In the genomic region with DNA sequence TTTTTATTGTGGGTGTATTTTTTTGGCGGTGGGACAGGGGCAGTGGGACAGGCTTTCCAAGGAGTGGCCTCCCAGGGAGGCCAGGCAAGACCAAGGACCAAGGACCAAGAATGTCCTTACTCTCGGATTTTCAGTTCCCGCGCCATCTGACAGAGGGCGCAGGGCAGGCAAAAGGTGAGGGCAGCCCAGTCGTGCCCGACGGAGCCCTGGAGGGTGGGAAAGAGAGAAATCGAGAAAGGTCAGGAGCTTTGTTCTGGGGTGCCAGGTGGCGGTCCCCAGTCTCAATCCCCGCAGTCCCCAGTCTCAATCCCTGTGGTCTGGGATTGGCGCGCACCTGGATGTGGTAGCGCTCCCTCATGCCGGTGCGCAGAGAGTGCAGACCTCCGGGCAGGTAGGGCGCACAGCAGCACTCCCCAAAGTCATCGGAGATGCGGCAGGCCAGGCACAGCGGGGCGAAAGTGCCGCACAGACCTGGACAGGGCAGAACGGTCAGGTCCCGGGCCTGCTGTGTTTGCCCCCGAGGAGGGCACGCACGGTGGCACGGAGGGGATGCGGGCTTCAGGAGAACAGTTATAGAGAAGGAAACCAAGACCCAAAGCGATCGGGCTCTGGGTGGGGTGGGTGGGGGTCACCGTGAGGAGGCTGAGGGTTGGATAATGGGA, we compare ENCODE assay signal across 7 mouse cellular contexts. TPM values are rescaled to one million over a fixed set of nuclear protein-coding genes. Genes with fewer than 3 reads are reported as not detected.
DNase-seq lines count a peak whose midpoint lies in the region; ATAC-seq and TF ChIP-seq lines count a peak whose summit lies in the region.

No protein-coding gene starts in this region.

- TF ChIP-seq CTCF in testis, adult 2 months (IDR thresholded peaks at IDR 0.05; ENCODE audit: control insufficient read depth, insufficient read depth, insufficient replicate concordance, low read depth, low read length), result peak; percentile 19; the same call in 1 of the 2 replicates

- no peak overlapping the region for H3K4me3 ChIP-seq in testis, adult 2 months (ENCODE audit: control insufficient read depth, low read depth, low read length)
- no peak overlapping the region for H3K4me3 ChIP-seq in intestine, embryonic 14.5 days (ENCODE audit: low read depth, low read length)

- intact Hi-C loops in left cerebral cortex, postnatal 14 days (cut with DNase I), result no loop called here

- no peaks in the 10 kb centered on the region for H3K9me3 ChIP-seq in intestine, embryonic 14.5 days (ENCODE audit: control insufficient read depth, low read length)

- WGBS in intestine, embryonic 14.5 days, result 4% methylated on average over 33 of the region's 33 CpGs

- TF ChIP-seq POLR2A in testis, adult 2 months (IDR thresholded peaks at IDR 0.05; ENCODE audit: control insufficient read depth, low read depth, low read length), result no peak

- no peak for DNase-seq in testis, postnatal 14 days (ENCODE audit: low spot score)
- peak; percentile 28 for DNase-seq in embryo, embryonic 9.5 days (ENCODE audit: extremely low spot score)
- peak; percentile 59 for DNase-seq in intestine, embryonic 14.5 days (ENCODE audit: low spot score)
- peak; percentile 52 for DNase-seq in lung, postnatal 36 days
- no peak for DNase-seq in gastrocnemius, postnatal 4 days (ENCODE audit: low spot score in 2 of 2)
- DNase-seq in left cerebral cortex, postnatal 14 days (ENCODE audit: low spot score in 2 of 2), result no peak

- no peak overlapping the region for H3K9ac ChIP-seq in intestine, embryonic 14.5 days (ENCODE audit: low read length)

- ATAC-seq in intestine, embryonic 14.5 days (replicated peaks; ENCODE audit: low FRiP score, low TSS enrichment, low read depth), result no peak

- no peak overlapping the region for H3K27ac ChIP-seq in testis, adult 2 months (ENCODE audit: control insufficient read depth, insufficient read depth, low read depth, low read length)
- H3K27ac ChIP-seq in intestine, embryonic 14.5 days (ENCODE audit: low read depth), result no peak overlapping the region

- H3K4me1 ChIP-seq in testis, adult 2 months (ENCODE audit: control insufficient read depth, insufficient read depth, low read length), result no peaks in the 10 kb centered on the region; the same call in 1 of the 2 replicates
- H3K4me1 ChIP-seq in intestine, embryonic 14.5 days (replicated peaks; ENCODE audit: control insufficient read depth, insufficient read depth, low read length), result no peaks in the 10 kb centered on the region

- H3K4me2 ChIP-seq in intestine, embryonic 14.5 days (ENCODE audit: low read length), result no peak overlapping the region

- no peaks in the 10 kb centered on the region for H3K27me3 ChIP-seq in testis, adult 2 months (ENCODE audit: control insufficient read depth, insufficient read depth, low read length)
- peaks cover 44% of the 10 kb centered on the region for H3K27me3 ChIP-seq in intestine, embryonic 14.5 days (replicated peaks; ENCODE audit: control insufficient read depth, insufficient read depth, low read length)

- H3K36me3 ChIP-seq in testis, adult 2 months (ENCODE audit: control insufficient read depth, insufficient read depth, low read length), result no peaks in the 10 kb centered on the region
- peaks cover 21% of the 10 kb centered on the region for H3K36me3 ChIP-seq in intestine, embryonic 14.5 days (ENCODE audit: control insufficient read depth, insufficient read depth, low read length)

RNA-seq across cellular contexts. Expression of a gene that starts 1.8 kb away (rescaled TPM):
- polyA plus RNA-seq in testis, adult 2 months (2012; rRNA removed), result 0.26 TPM in 1 of 2 replicates, not detected in the other
- not detected in 2 replicates for polyA plus RNA-seq in intestine, embryonic 14.5 days (2014; fragmentation: Nextera tagmentation; extraction: Ambion mirVana)
- total RNA-seq in gastrocnemius, postnatal 4 days (2021), result not detected
- not detected for total RNA-seq in left cerebral cortex, postnatal 14 days (2021)

RNA-seq across cellular contexts. Expression of a gene that starts 30.7 kb away (rescaled TPM):
- polyA plus RNA-seq in testis, adult 2 months (2012; rRNA removed), result 250 and 254 TPM in 2 replicates
- polyA plus RNA-seq in intestine, embryonic 14.5 days (2014; fragmentation: Nextera tagmentation; extraction: Ambion mirVana), result 3.6 and 4.9 TPM in 2 replicates
- 10 to 100 TPM; 25.4 to 37.7 TPM for total RNA-seq in gastrocnemius, postnatal 4 days (2021)
- total RNA-seq in left cerebral cortex, postnatal 14 days (2021), result 1 to 10 TPM; 5.6 to 6.3 TPM

RNA-seq across cellular contexts. Expression of a gene that starts 44.9 kb away (rescaled TPM):
- not detected in 2 replicates for polyA plus RNA-seq in testis, adult 2 months (2012; rRNA removed)
- polyA plus RNA-seq in intestine, embryonic 14.5 days (2014; fragmentation: Nextera tagmentation; extraction: Ambion mirVana), result 0.42 TPM in 1 of 2 replicates, not detected in the other
- total RNA-seq in gastrocnemius, postnatal 4 days (2021), result not detected
- not detected for total RNA-seq in left cerebral cortex, postnatal 14 days (2021)

RNA-seq across cellular contexts. Expression of a gene that starts 50.8 kb away (rescaled TPM):
- 13.0 and 17.0 TPM in 2 replicates for polyA plus RNA-seq in testis, adult 2 months (2012; rRNA removed)
- polyA plus RNA-seq in intestine, embryonic 14.5 days (2014; fragmentation: Nextera tagmentation; extraction: Ambion mirVana), result 10.8 and 11.4 TPM in 2 replicates
- total RNA-seq in gastrocnemius, postnatal 4 days (2021), result 10 to 100 TPM; 34.9 to 40.4 TPM
- 10 to 100 TPM; 97.4 to 97.8 TPM for total RNA-seq in left cerebral cortex, postnatal 14 days (2021)

Comparison
In these comparisons a context has a peak if more than half of its experiments do, and no peak if none do; other contexts are left out.
1. DNase-seq: peak in embryo, embryonic 9.5 days (single experiment), intestine, embryonic 14.5 days (single experiment) and lung, postnatal 36 days (single experiment); none in testis, postnatal 14 days (single experiment), gastrocnemius, postnatal 4 days (0 of 2) and left cerebral cortex, postnatal 14 days (0 of 2).